Mouse (Mus musculus) liver, adult 2 months (tissue): ENCODE measurements at regions not wholly inside any gene's neighbourhood (a gene's known extent, or its start where the extent isn't known, plus 50 kb on each side); places are given as distances from the start of the nearest gene placed in this dataset.

Experiments used
- CTCF ChIP-seq: fragments of 200-500 bp; IDR thresholded peaks from 2 replicates; pipeline ENCODE4 v1.5.1; 2011; ENCODE audit warnings: low read depth, low read length, control low read depth
- POLR2A ChIP-seq: fragments of 200-500 bp; IDR thresholded peaks from 2 replicates; pipeline ENCODE4 v1.6.1; 2011; ENCODE audit warnings: low read length, control low read depth; ENCODE audit not compliant: insufficient read depth; ENCODE audit errors: extremely low read depth

DNA sequence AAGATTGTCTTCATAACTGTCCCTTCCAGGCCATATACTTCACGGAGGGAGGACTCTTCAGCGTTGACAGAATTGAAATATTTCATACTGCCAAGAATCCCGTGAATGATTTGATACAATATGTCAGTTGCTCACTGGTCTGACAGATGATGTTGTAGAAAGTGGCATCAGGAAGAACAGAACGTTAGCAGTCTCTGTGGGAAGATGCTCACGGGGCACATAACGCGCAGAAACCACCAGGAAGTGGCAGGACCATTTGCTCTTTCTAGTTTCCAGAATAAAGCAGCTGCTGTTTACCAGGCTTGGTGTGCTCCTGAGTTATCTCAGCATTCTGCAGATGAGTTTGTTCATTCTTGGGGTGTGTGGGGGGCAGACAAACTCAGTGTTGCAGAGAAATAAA, 206.0 kb downstream of the Lurap1l start:
- TF ChIP-seq POLR2A (no peak), CTCF (no peak)
